Mouse (Mus musculus): Measurements from ENCODE around the gene 2310022B05Rik. TPM values are rescaled to one million over a fixed set of nuclear protein-coding genes. Genes with fewer than 3 reads are reported as not detected.

2310022B05Rik gene
- total and polyA plus RNA-seq, 3 experiments = 54.4 to 64.3 (median 61.8) TPM

GRCm38 (mm10) chr8:124700271-124700670 is 37.1 kb upstream of the 2310022B05Rik start:
- DNase-seq = no peak
- Histone ChIP-seq H3K4me3 (no peak overlapping the region), H3K36me3 (ENCODE audit: control insufficient read depth, insufficient read depth, low read length) (no peaks in the 10 kb centered on the region), H3K9ac (ENCODE audit: low read depth, low read length) (no peak overlapping the region), H3K4me1 (ENCODE audit: control insufficient read depth, insufficient read depth, low read length) (peaks cover 4% of the 10 kb centered on the region), H3K79me2 (replicated peaks; ENCODE audit: control insufficient read depth, insufficient read depth, low read length) (no peaks in the 10 kb centered on the region), H3K27me3 (ENCODE audit: control insufficient read depth, insufficient read depth, low read length) (no peaks in the 10 kb centered on the region), H3K27ac (no peak overlapping the region)
- 88% methylated on average over 5 of the region's 5 CpGs for WGBS
- no peak for TF ChIP-seq CTCF (IDR thresholded peaks at IDR 0.05)
- TF ChIP-seq POLR2A (IDR thresholded peaks at IDR 0.05; ENCODE audit: insufficient read depth, low read depth, low read length) = no peak
- no peak for TF ChIP-seq EP300 (IDR thresholded peaks at IDR 0.05; ENCODE audit: insufficient read depth, low read depth, low read length)
- intact Hi-C loops (cut with DNase I) = no loop called here

- TF ChIP-seq POLR2A (IDR thresholded peaks at IDR 0.05; ENCODE audit: insufficient read depth, low read depth, low read length) (no peak), EP300 (IDR thresholded peaks at IDR 0.05; ENCODE audit: insufficient read depth, low read depth, low read length) (no peak), CTCF (IDR thresholded peaks at IDR 0.05) (no peak)
- H3K27ac ChIP-seq = no peak overlapping the region
- H3K36me3 ChIP-seq (ENCODE audit: control insufficient read depth, insufficient read depth, low read length) = no peaks in the 10 kb centered on the region
- no peak overlapping the region for H3K9ac ChIP-seq (ENCODE audit: low read depth, low read length)
- no peak overlapping the region for H3K4me3 ChIP-seq
- DNase-seq = no peak
- H3K27me3 ChIP-seq (ENCODE audit: control insufficient read depth, insufficient read depth, low read length) = no peaks in the 10 kb centered on the region
- intact Hi-C loops (cut with DNase I) = no loop called here
- peaks cover 1% of the 10 kb centered on the region for H3K4me1 ChIP-seq (ENCODE audit: control insufficient read depth, insufficient read depth, low read length)
- H3K79me2 ChIP-seq (replicated peaks; ENCODE audit: control insufficient read depth, insufficient read depth, low read length) = no peaks in the 10 kb centered on the region
- WGBS = 94% methylated on average over 22 of the region's 22 CpGs
These were observed 32.4 kb upstream of the 2310022B05Rik start for GRCm38 (mm10) chr8:124695424-124696100.

GRCm38 (mm10) chr8:124691706-124692105 is 28.5 kb upstream of the 2310022B05Rik start:
- no peaks in the 10 kb centered on the region for H3K36me3 ChIP-seq (ENCODE audit: control insufficient read depth, insufficient read depth, low read length)
- no peak overlapping the region for H3K27ac ChIP-seq
- no peaks in the 10 kb centered on the region for H3K4me1 ChIP-seq (ENCODE audit: control insufficient read depth, insufficient read depth, low read length)
- intact Hi-C loops (cut with DNase I) = no loop called here
- H3K79me2 ChIP-seq (replicated peaks; ENCODE audit: control insufficient read depth, insufficient read depth, low read length) = no peaks in the 10 kb centered on the region
- no peak for DNase-seq
- WGBS = 95% methylated on average over 4 of the region's 4 CpGs
- no peak for TF ChIP-seq EP300 (IDR thresholded peaks at IDR 0.05; ENCODE audit: insufficient read depth, low read depth, low read length)
- no peak for TF ChIP-seq POLR2A (IDR thresholded peaks at IDR 0.05; ENCODE audit: insufficient read depth, low read depth, low read length)
- no peak for TF ChIP-seq CTCF (IDR thresholded peaks at IDR 0.05)
- H3K27me3 ChIP-seq (ENCODE audit: control insufficient read depth, insufficient read depth, low read length) = no peaks in the 10 kb centered on the region
- H3K4me3 ChIP-seq = no peak overlapping the region
- no peak overlapping the region for H3K9ac ChIP-seq (ENCODE audit: low read depth, low read length)

GRCm38 (mm10) chr8:124688899-124689298 is 25.7 kb upstream of the 2310022B05Rik start:
- H3K27me3 ChIP-seq (ENCODE audit: control insufficient read depth, insufficient read depth, low read length) = no peaks in the 10 kb centered on the region
- H3K4me3 ChIP-seq = no peak overlapping the region
- TF ChIP-seq EP300 (IDR thresholded peaks at IDR 0.05; ENCODE audit: insufficient read depth, low read depth, low read length) = no peak
- no peak for TF ChIP-seq CTCF (IDR thresholded peaks at IDR 0.05)
- TF ChIP-seq POLR2A (IDR thresholded peaks at IDR 0.05; ENCODE audit: insufficient read depth, low read depth, low read length) = no peak
- H3K36me3 ChIP-seq (ENCODE audit: control insufficient read depth, insufficient read depth, low read length) = no peaks in the 10 kb centered on the region
- intact Hi-C loops (cut with DNase I) = no loop called here
- WGBS = 91% methylated on average over 13 of the region's 13 CpGs
- no peaks in the 10 kb centered on the region for H3K4me1 ChIP-seq (ENCODE audit: control insufficient read depth, insufficient read depth, low read length)
- no peak overlapping the region for H3K9ac ChIP-seq (ENCODE audit: low read depth, low read length)
- H3K79me2 ChIP-seq (replicated peaks; ENCODE audit: control insufficient read depth, insufficient read depth, low read length) = no peaks in the 10 kb centered on the region
- H3K27ac ChIP-seq = no peak overlapping the region
- no peak for DNase-seq

GRCm38 (mm10) chr8:124682218-124682617 is 19.0 kb upstream of the 2310022B05Rik start:
- H3K27ac ChIP-seq = no peak overlapping the region
- H3K36me3 ChIP-seq (ENCODE audit: control insufficient read depth, insufficient read depth, low read length) = no peaks in the 10 kb centered on the region
- H3K79me2 ChIP-seq (replicated peaks; ENCODE audit: control insufficient read depth, insufficient read depth, low read length) = no peaks in the 10 kb centered on the region
- WGBS = 94% methylated on average over 10 of the region's 10 CpGs
- TF ChIP-seq POLR2A (IDR thresholded peaks at IDR 0.05; ENCODE audit: insufficient read depth, low read depth, low read length) = no peak
- TF ChIP-seq CTCF (IDR thresholded peaks at IDR 0.05) = no peak
- TF ChIP-seq EP300 (IDR thresholded peaks at IDR 0.05; ENCODE audit: insufficient read depth, low read depth, low read length) = no peak
- intact Hi-C loops (cut with DNase I) = no loop called here
- H3K4me3 ChIP-seq = no peak overlapping the region
- DNase-seq = no peak
- H3K4me1 ChIP-seq (ENCODE audit: control insufficient read depth, insufficient read depth, low read length) = no peaks in the 10 kb centered on the region
- H3K27me3 ChIP-seq (ENCODE audit: control insufficient read depth, insufficient read depth, low read length) = no peaks in the 10 kb centered on the region
- no peak overlapping the region for H3K9ac ChIP-seq (ENCODE audit: low read depth, low read length)

- Histone ChIP-seq H3K36me3 (ENCODE audit: control insufficient read depth, insufficient read depth, low read length) (no peaks in the 10 kb centered on the region), H3K9ac (ENCODE audit: low read depth, low read length) (no peak overlapping the region), H3K27ac (no peak overlapping the region), H3K79me2 (replicated peaks; ENCODE audit: control insufficient read depth, insufficient read depth, low read length) (no peaks in the 10 kb centered on the region), H3K27me3 (ENCODE audit: control insufficient read depth, insufficient read depth, low read length) (no peaks in the 10 kb centered on the region), H3K4me1 (ENCODE audit: control insufficient read depth, insufficient read depth, low read length) (no peaks in the 10 kb centered on the region), H3K4me3 (no peak overlapping the region)
- DNase-seq = no peak
- WGBS = 92% methylated on average over 10 of the region's 10 CpGs
- TF ChIP-seq POLR2A (IDR thresholded peaks at IDR 0.05; ENCODE audit: insufficient read depth, low read depth, low read length) (no peak), EP300 (IDR thresholded peaks at IDR 0.05; ENCODE audit: insufficient read depth, low read depth, low read length) (no peak), CTCF (IDR thresholded peaks at IDR 0.05) (no peak)
- intact Hi-C loops (cut with DNase I) = no loop called here
These were observed 18.6 kb upstream of the 2310022B05Rik start for GRCm38 (mm10) chr8:124681792-124682157.
